Mouse (Mus musculus): Measurements from ENCODE around the gene Olfr153. TPM values are rescaled to one million over a fixed set of nuclear protein-coding genes. Genes with fewer than 3 reads are reported as not detected.
"Not testable (repeated sequence)": the region's sequence is repeated elsewhere in the genome, so short reads cannot be mapped to it uniquely, and the experiment has no call there.

The Olfr153 gene
- polyA plus RNA-seq (2015; fragmentation: Nextera tagmentation; extraction: Ambion mirVana) = not detected in 2 replicates

GRCm38 (mm10) chr2:87531496-87531895 is at the start of gene Olfr153:
Olfr153 (plus strand) TSS chr2:87531796.
- Histone ChIP-seq H3K9ac (no peak within 1 kb of the TSS), H3K27me3 (replicated peaks) (peaks cover 4% of the 10 kb centered on the region; the same call in 1 of the 2 replicates), H3K27ac (replicated peaks) (no peak within 1 kb of the TSS), H3K4me1 (no peaks in the 10 kb centered on the region), H3K9me3 (no peaks in the 10 kb centered on the region), H3K4me2 (no peak within 1 kb of the TSS), H3K4me3 (no peak within 1 kb of the TSS), H3K36me3 (no peaks in the 10 kb centered on the region)
- no peak for ATAC-seq (ENCODE audit: extremely low read depth, insufficient number of reproducible peaks, low FRiP score, low TSS enrichment)

- no peak overlapping the region for H3K4me3 ChIP-seq
- ATAC-seq (ENCODE audit: extremely low read depth, insufficient number of reproducible peaks, low FRiP score, low TSS enrichment) = no peak
- H3K9ac ChIP-seq = no peak overlapping the region
- no peaks in the 10 kb centered on the region for H3K9me3 ChIP-seq
- H3K4me2 ChIP-seq = no peak overlapping the region
- no peaks in the 10 kb centered on the region for H3K4me1 ChIP-seq
- WGBS = 69% methylated on average over 2 of the region's 2 CpGs
- H3K27me3 ChIP-seq (replicated peaks) = no peaks in the 10 kb centered on the region
- no peaks in the 10 kb centered on the region for H3K36me3 ChIP-seq
- H3K27ac ChIP-seq (replicated peaks) = no peak overlapping the region
These were observed 49.3 kb upstream of the Olfr153 start for GRCm38 (mm10) chr2:87482276-87482675.

- H3K4me1 ChIP-seq; H3K4me3 ChIP-seq; ATAC-seq (ENCODE audit: extremely low read depth, insufficient number of reproducible peaks, low FRiP score, low TSS enrichment); H3K27me3 ChIP-seq (replicated peaks); H3K4me2 ChIP-seq; H3K36me3 ChIP-seq; H3K9ac ChIP-seq; H3K27ac ChIP-seq (replicated peaks); H3K9me3 ChIP-seq: not testable (repeated sequence)
- WGBS = 89% methylated on average over 3 of the region's 5 CpGs
These were observed 34.6 kb upstream of the Olfr153 start, which contains the start of gene Pramel7 for GRCm38 (mm10) chr2:87496993-87497392. Pramel7 (minus strand) TSS chr2:87497093.

GRCm38 (mm10) chr2:87506265-87506664 is 25.3 kb upstream of the Olfr153 start, which contains the start of gene Pramel6:
Pramel6 (plus strand) TSS chr2:87506565.
- ATAC-seq (ENCODE audit: extremely low read depth, insufficient number of reproducible peaks, low FRiP score, low TSS enrichment) = no peak
- WGBS = 76% methylated on average over 6 of the region's 6 CpGs

GRCm38 (mm10) chr2:87515046-87515445 is 16.6 kb upstream of the Olfr153 start:
- H3K4me2 ChIP-seq = no peak overlapping the region
- no peaks in the 10 kb centered on the region for H3K4me1 ChIP-seq
- H3K9me3 ChIP-seq = 0 out of 2 replicates have a peak, but pooled peaks cover 3% of the 10 kb centered on the region
- no peaks in the 10 kb centered on the region for H3K27me3 ChIP-seq (replicated peaks)
- no peak overlapping the region for H3K27ac ChIP-seq (replicated peaks)
- H3K9ac ChIP-seq = no peak overlapping the region
- 85% methylated on average over 2 of the region's 2 CpGs for WGBS
- H3K36me3 ChIP-seq = no peaks in the 10 kb centered on the region
- no peak overlapping the region for H3K4me3 ChIP-seq
- no peak for ATAC-seq (ENCODE audit: extremely low read depth, insufficient number of reproducible peaks, low FRiP score, low TSS enrichment)

More at GRCm38 (mm10) chr2:87506265-87506664, 25.3 kb upstream of the Olfr153 start, which contains the start of gene Pramel6:
- no peaks in the 10 kb centered on the region for H3K9me3 ChIP-seq
- no peak within 1 kb of the TSS for H3K4me2 ChIP-seq
- H3K9ac ChIP-seq = no peak within 1 kb of the TSS
- H3K4me3 ChIP-seq = no peak within 1 kb of the TSS
- no peaks in the 10 kb centered on the region for H3K36me3 ChIP-seq
- H3K27ac ChIP-seq (replicated peaks) = no peak within 1 kb of the TSS
- no peaks in the 10 kb centered on the region for H3K4me1 ChIP-seq
- H3K27me3 ChIP-seq (replicated peaks) = no peaks in the 10 kb centered on the region

DNA sequence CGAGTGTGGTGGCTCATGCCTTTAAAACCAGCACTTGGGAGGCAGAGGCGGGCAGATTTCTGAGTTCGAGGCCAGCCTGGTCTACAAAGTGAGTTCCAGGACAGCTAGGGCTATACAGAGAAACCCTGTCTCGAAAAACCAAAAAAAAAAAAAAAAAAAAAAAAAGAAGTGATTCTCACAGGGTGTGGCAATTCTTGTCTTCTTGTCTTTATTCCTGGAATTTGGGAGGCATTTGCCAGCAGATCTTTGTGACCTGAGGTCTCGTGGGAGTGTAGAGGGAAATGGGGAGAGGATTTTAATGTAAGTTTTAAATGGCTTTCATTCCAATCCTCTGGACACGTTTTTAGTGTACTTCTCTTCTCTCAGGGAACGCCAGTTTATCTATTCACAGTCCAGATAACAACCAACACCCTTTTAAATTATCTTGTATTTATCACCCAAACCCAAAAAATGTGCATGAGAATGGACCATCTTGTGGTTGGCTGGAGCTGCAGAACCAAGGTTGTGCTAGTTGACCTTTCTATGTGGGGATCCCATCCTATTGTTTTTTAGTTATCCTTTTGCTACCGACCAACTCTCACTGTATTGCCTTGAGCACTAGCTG is 16.0 kb upstream of the Olfr153 start:
- Histone ChIP-seq H3K4me1 (no peaks in the 10 kb centered on the region), H3K9me3 (0 out of 2 replicates have a peak, but pooled peaks cover 3% of the 10 kb centered on the region), H3K36me3 (no peaks in the 10 kb centered on the region), H3K9ac (no peak overlapping the region), H3K4me3 (no peak overlapping the region), H3K4me2 (no peak overlapping the region), H3K27ac (replicated peaks) (no peak overlapping the region), H3K27me3 (replicated peaks) (no peaks in the 10 kb centered on the region)
- no peak for ATAC-seq (ENCODE audit: extremely low read depth, insufficient number of reproducible peaks, low FRiP score, low TSS enrichment)
- WGBS = 63% methylated on average over 7 of the region's 8 CpGs

DNA sequence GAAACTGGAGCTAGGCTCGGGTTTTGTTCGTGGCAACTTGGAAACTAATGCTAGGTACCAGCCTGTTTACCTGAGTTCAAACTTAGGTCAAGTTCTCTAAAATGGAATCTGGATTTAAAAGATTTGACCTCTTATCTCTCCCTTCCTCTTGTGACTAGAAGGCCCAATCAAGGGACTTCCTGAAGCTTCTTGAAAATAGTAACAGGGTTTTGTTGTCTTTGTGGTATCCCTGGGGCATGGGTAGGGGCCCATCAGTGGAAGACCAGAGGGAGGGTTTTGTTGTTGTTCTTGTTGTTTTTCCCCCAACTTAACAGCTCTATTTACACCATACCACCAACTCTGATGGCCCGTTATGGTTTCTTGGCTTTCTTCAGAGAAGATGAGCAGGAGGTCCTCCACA is 15.0 kb upstream of the Olfr153 start:
- no peak for ATAC-seq (ENCODE audit: extremely low read depth, insufficient number of reproducible peaks, low FRiP score, low TSS enrichment)
- Histone ChIP-seq H3K36me3 (no peaks in the 10 kb centered on the region), H3K4me1 (no peaks in the 10 kb centered on the region), H3K9ac (no peak overlapping the region), H3K27me3 (replicated peaks) (no peaks in the 10 kb centered on the region), H3K27ac (replicated peaks) (no peak overlapping the region), H3K4me3 (no peak overlapping the region), H3K4me2 (no peak overlapping the region), H3K9me3 (0 out of 2 replicates have a peak, but pooled peaks cover 3% of the 10 kb centered on the region)
- 73% methylated on average over 3 of the region's 3 CpGs for WGBS

DNA sequence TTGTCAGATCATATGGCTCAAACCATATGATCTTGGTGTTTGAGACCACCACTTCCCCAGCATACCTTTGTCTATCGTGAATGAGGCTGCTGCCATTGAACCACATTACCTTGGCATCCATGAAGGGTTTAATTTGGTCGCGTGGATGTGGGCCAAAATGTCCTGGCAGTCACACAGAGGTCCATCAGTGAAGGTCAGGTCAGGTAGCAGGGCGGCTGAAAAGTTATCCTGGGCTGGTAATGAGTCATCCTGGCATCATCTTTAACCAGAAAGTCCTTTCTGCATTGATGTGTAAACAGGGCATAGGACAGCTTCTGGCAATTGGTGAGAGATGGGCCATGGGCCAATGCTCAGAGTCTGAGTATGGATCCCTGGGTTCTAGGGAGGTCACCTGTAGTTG is 10.9 kb upstream of the Olfr153 start:
- H3K36me3 ChIP-seq = no peaks in the 10 kb centered on the region
- 82% methylated on average over 4 of the region's 4 CpGs for WGBS
- H3K27me3 ChIP-seq (replicated peaks) = no peaks in the 10 kb centered on the region
- no peaks in the 10 kb centered on the region for H3K9me3 ChIP-seq
- no peak overlapping the region for H3K27ac ChIP-seq (replicated peaks)
- H3K4me1 ChIP-seq = no peaks in the 10 kb centered on the region
- ATAC-seq (ENCODE audit: extremely low read depth, insufficient number of reproducible peaks, low FRiP score, low TSS enrichment) = no peak
- no peak overlapping the region for H3K4me2 ChIP-seq
- H3K9ac ChIP-seq = no peak overlapping the region
- no peak overlapping the region for H3K4me3 ChIP-seq

DNA sequence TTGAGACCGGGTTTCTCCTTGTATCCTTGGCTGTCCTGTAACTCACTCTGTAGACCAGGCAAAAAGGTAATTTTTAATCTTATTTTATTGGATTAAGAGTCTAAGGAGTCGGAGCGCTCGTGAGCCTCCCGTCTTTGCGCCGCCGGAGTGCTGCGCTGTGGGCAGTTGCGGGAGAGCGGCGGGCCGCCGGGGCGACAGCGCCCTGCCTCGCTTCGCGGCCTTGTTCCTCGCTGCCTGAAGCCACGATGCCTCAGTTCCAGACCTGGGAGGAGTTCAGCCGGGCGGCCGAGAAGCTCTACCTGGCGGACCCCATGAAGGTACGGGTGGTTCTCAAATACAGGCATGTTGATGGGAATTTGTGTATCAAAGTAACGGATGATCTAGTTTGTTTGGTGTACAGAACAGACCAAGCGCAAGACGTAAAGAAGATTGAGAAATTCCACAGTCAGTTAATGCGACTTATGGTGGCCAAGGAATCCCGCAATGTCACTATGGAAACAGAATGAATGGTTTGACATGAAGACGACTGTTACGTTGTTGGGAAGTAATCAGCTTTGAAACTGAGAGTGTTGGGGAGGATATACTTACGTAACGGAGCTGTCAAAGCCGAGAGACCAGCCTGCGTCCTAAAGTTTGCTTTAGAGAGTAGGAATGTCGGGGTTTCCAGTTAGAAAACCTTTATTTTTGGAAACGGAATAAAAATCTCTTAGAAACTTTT is 5.5 kb upstream of the Olfr153 start:
- not testable (repeated sequence) for H3K27ac ChIP-seq (replicated peaks); H3K4me1 ChIP-seq; H3K27me3 ChIP-seq (replicated peaks); ATAC-seq (ENCODE audit: extremely low read depth, insufficient number of reproducible peaks, low FRiP score, low TSS enrichment); H3K36me3 ChIP-seq; H3K9me3 ChIP-seq
- 0 out of 2 replicates have a peak overlapping the region, but pooled peaks have one; percentile 50 for H3K9ac ChIP-seq
- H3K4me3 ChIP-seq = peak overlapping the region; percentile 39
- peak overlapping the region; percentile 63 for H3K4me2 ChIP-seq
- WGBS = 27% methylated on average over 38 of the region's 39 CpGs

DNA sequence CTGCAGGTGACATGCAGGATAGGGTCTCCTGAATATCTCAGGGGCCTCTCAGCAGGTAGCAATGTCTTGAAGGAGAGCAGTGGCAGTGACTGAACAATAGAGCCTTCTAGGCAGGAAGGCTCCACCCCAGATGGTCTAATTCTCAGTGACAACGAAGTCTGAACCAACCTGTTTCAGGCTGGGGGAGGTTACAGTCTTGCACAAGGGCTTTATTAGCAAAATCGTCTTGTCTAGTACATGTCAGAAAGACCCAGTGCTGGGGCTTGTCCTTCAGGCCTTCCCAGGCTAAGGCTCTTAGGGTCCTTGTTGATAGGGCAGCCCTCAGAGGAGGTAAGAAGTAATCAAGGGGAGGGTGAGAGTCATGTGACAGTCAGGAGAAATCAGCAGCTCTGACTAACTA is 3.2 kb downstream of the Olfr153 start:
- Histone ChIP-seq H3K27ac (replicated peaks) (no peak overlapping the region), H3K4me1 (no peaks in the 10 kb centered on the region), H3K4me2 (no peak overlapping the region), H3K9me3 (no peaks in the 10 kb centered on the region), H3K36me3 (no peaks in the 10 kb centered on the region), H3K27me3 (replicated peaks) (no peaks in the 10 kb centered on the region), H3K4me3 (no peak overlapping the region), H3K9ac (no peak overlapping the region)
- 55% methylated on average over 2 of the region's 2 CpGs for WGBS
- no peak for ATAC-seq (ENCODE audit: extremely low read depth, insufficient number of reproducible peaks, low FRiP score, low TSS enrichment)

GRCm38 (mm10) chr2:87545442-87545841 is 13.8 kb downstream of the Olfr153 start, which contains the start of gene Olfr1128:
Olfr1128 (minus strand) TSS chr2:87545542.
- H3K27me3 ChIP-seq (replicated peaks) = no peaks in the 10 kb centered on the region
- WGBS = 69% methylated on average over 1 of the region's 1 CpGs
- H3K4me1 ChIP-seq = no peaks in the 10 kb centered on the region
- no peak within 1 kb of the TSS for H3K4me3 ChIP-seq
- no peaks in the 10 kb centered on the region for H3K9me3 ChIP-seq
- no peak within 1 kb of the TSS for H3K4me2 ChIP-seq
- no peaks in the 10 kb centered on the region for H3K36me3 ChIP-seq
- H3K9ac ChIP-seq = no peak within 1 kb of the TSS
- H3K27ac ChIP-seq (replicated peaks) = no peak within 1 kb of the TSS
- no peak for ATAC-seq (ENCODE audit: extremely low read depth, insufficient number of reproducible peaks, low FRiP score, low TSS enrichment)
